Mouse (Mus musculus): ENCODE results near the gene Echdc2. TPM values are rescaled to one million over a fixed set of nuclear protein-coding genes. Genes with fewer than 3 reads are reported as not detected.

Echdc2 gene
- polyA plus RNA-seq (2015; fragmentation: Nextera tagmentation; extraction: Ambion mirVana), result 12.5 and 14.2 TPM in 2 replicates

GRCm38 (mm10) chr4:108165152-108165895 is at the start of gene Echdc2:
Gene Echdc2 (plus strand): TSS chr4:108165437.
- Histone ChIP-seq H3K27me3 (replicated peaks; ENCODE audit: control insufficient read depth, insufficient read depth, low read length) (no peaks in the 10 kb centered on the region; the same call in 1 of the 2 replicates), H3K4me1 (ENCODE audit: control insufficient read depth, insufficient read depth, low read depth, low read length) (peaks cover 3% of the 10 kb centered on the region; the same call in 1 of the 2 replicates), H3K4me3 (ENCODE audit: low read length) (peak within 1 kb of the TSS; percentile 67), H3K9me3 (ENCODE audit: control insufficient read depth, low read length) (no peaks in the 10 kb centered on the region), H3K4me2 (ENCODE audit: low read length) (peak within 1 kb of the TSS; percentile 91), H3K9ac (ENCODE audit: low read depth, low read length) (peak within 1 kb of the TSS; percentile 79), H3K27ac (ENCODE audit: low read depth, low read length) (no peak within 1 kb of the TSS), H3K36me3 (ENCODE audit: control insufficient read depth, insufficient read depth, low read length) (no peaks in the 10 kb centered on the region)
- WGBS, result under 1% methylated on average over 43 of the region's 43 CpGs
- ATAC-seq, result peak; percentile 70

GRCm38 (mm10) chr4:108116466-108116865 is 48.8 kb upstream of the Echdc2 start:
- Histone ChIP-seq H3K9ac (ENCODE audit: low read depth, low read length) (no peak overlapping the region), H3K4me3 (ENCODE audit: low read length) (no peak overlapping the region), H3K9me3 (ENCODE audit: control insufficient read depth, low read length) (no peaks in the 10 kb centered on the region), H3K4me2 (ENCODE audit: low read length) (no peak overlapping the region), H3K27me3 (replicated peaks; ENCODE audit: control insufficient read depth, insufficient read depth, low read length) (no peaks in the 10 kb centered on the region), H3K36me3 (ENCODE audit: control insufficient read depth, insufficient read depth, low read length) (peaks cover 2% of the 10 kb centered on the region; the same call in 1 of the 2 replicates), H3K27ac (ENCODE audit: low read depth, low read length) (no peak overlapping the region), H3K4me1 (ENCODE audit: control insufficient read depth, insufficient read depth, low read depth, low read length) (no peaks in the 10 kb centered on the region)
- 88% methylated on average over 2 of the region's 2 CpGs for WGBS
- no peak for ATAC-seq

GRCm38 (mm10) chr4:108117488-108117887 is 47.7 kb upstream of the Echdc2 start:
- no peaks in the 10 kb centered on the region for H3K4me1 ChIP-seq (ENCODE audit: control insufficient read depth, insufficient read depth, low read depth, low read length)
- no peak overlapping the region for H3K9ac ChIP-seq (ENCODE audit: low read depth, low read length)
- no peaks in the 10 kb centered on the region for H3K9me3 ChIP-seq (ENCODE audit: control insufficient read depth, low read length)
- no peak overlapping the region for H3K4me3 ChIP-seq (ENCODE audit: low read length)
- no peaks in the 10 kb centered on the region for H3K27me3 ChIP-seq (replicated peaks; ENCODE audit: control insufficient read depth, insufficient read depth, low read length)
- H3K4me2 ChIP-seq (ENCODE audit: low read length), result peak overlapping the region; percentile 68; the same call in 1 of the 2 replicates
- 94% methylated on average over 8 of the region's 8 CpGs for WGBS
- ATAC-seq, result no peak
- H3K27ac ChIP-seq (ENCODE audit: low read depth, low read length), result no peak overlapping the region
- no peaks in the 10 kb centered on the region for H3K36me3 ChIP-seq (ENCODE audit: control insufficient read depth, insufficient read depth, low read length)

- Histone ChIP-seq H3K9me3 (ENCODE audit: control insufficient read depth, low read length) (no peaks in the 10 kb centered on the region), H3K36me3 (ENCODE audit: control insufficient read depth, insufficient read depth, low read length) (no peaks in the 10 kb centered on the region), H3K9ac (ENCODE audit: low read depth, low read length) (peak overlapping the region; percentile 76), H3K27me3 (replicated peaks; ENCODE audit: control insufficient read depth, insufficient read depth, low read length) (no peaks in the 10 kb centered on the region), H3K4me1 (ENCODE audit: control insufficient read depth, insufficient read depth, low read depth, low read length) (no peaks in the 10 kb centered on the region), H3K4me3 (ENCODE audit: low read length) (peak overlapping the region; percentile 66), H3K27ac (ENCODE audit: low read depth, low read length) (peak overlapping the region; percentile 71), H3K4me2 (ENCODE audit: low read length) (peak overlapping the region; percentile 68)
- 11% methylated on average over 43 of the region's 45 CpGs for WGBS
- peak; percentile 97 for ATAC-seq
Measured at GRCm38 (mm10) chr4:108117924-108118876, 47.0 kb upstream of the Echdc2 start.

GRCm38 (mm10) chr4:108124104-108124503 is 41.1 kb upstream of the Echdc2 start:
- no peak overlapping the region for H3K27ac ChIP-seq (ENCODE audit: low read depth, low read length)
- H3K27me3 ChIP-seq (replicated peaks; ENCODE audit: control insufficient read depth, insufficient read depth, low read length), result no peaks in the 10 kb centered on the region
- H3K4me1 ChIP-seq (ENCODE audit: control insufficient read depth, insufficient read depth, low read depth, low read length), result no peaks in the 10 kb centered on the region
- H3K4me2 ChIP-seq (ENCODE audit: low read length), result no peak overlapping the region
- no peaks in the 10 kb centered on the region for H3K36me3 ChIP-seq (ENCODE audit: control insufficient read depth, insufficient read depth, low read length)
- ATAC-seq, result no peak
- no peak overlapping the region for H3K9ac ChIP-seq (ENCODE audit: low read depth, low read length)
- 89% methylated on average over 1 of the region's 1 CpGs for WGBS
- H3K9me3 ChIP-seq (ENCODE audit: control insufficient read depth, low read length), result no peaks in the 10 kb centered on the region
- H3K4me3 ChIP-seq (ENCODE audit: low read length), result no peak overlapping the region

- 87% methylated on average over 4 of the region's 4 CpGs for WGBS
- H3K27ac ChIP-seq (ENCODE audit: low read depth, low read length), result no peak overlapping the region
Measured at GRCm38 (mm10) chr4:108126260-108126659, 39.0 kb upstream of the Echdc2 start.

GRCm38 (mm10) chr4:108127516-108127915 is 37.7 kb upstream of the Echdc2 start:
- Histone ChIP-seq H3K9ac (ENCODE audit: low read depth, low read length) (no peak overlapping the region), H3K36me3 (ENCODE audit: control insufficient read depth, insufficient read depth, low read length) (no peaks in the 10 kb centered on the region), H3K27ac (ENCODE audit: low read depth, low read length) (no peak overlapping the region), H3K9me3 (ENCODE audit: control insufficient read depth, low read length) (no peaks in the 10 kb centered on the region), H3K4me3 (ENCODE audit: low read length) (no peak overlapping the region), H3K27me3 (replicated peaks; ENCODE audit: control insufficient read depth, insufficient read depth, low read length) (no peaks in the 10 kb centered on the region), H3K4me2 (ENCODE audit: low read length) (no peak overlapping the region), H3K4me1 (ENCODE audit: control insufficient read depth, insufficient read depth, low read depth, low read length) (no peaks in the 10 kb centered on the region)
- ATAC-seq, result no peak
- WGBS, result 85% methylated on average over 5 of the region's 5 CpGs

More at GRCm38 (mm10) chr4:108126260-108126659, 39.0 kb upstream of the Echdc2 start:
- H3K4me3 ChIP-seq (ENCODE audit: low read length), result no peak overlapping the region
- H3K9me3 ChIP-seq (ENCODE audit: control insufficient read depth, low read length), result no peaks in the 10 kb centered on the region
- no peak for ATAC-seq
- H3K4me2 ChIP-seq (ENCODE audit: low read length), result no peak overlapping the region
- H3K4me1 ChIP-seq (ENCODE audit: control insufficient read depth, insufficient read depth, low read depth, low read length), result no peaks in the 10 kb centered on the region
- no peaks in the 10 kb centered on the region for H3K27me3 ChIP-seq (replicated peaks; ENCODE audit: control insufficient read depth, insufficient read depth, low read length)
- H3K9ac ChIP-seq (ENCODE audit: low read depth, low read length), result no peak overlapping the region
- H3K36me3 ChIP-seq (ENCODE audit: control insufficient read depth, insufficient read depth, low read length), result no peaks in the 10 kb centered on the region

- Histone ChIP-seq H3K9ac (ENCODE audit: low read depth, low read length) (no peak overlapping the region), H3K4me3 (ENCODE audit: low read length) (no peak overlapping the region), H3K4me2 (ENCODE audit: low read length) (no peak overlapping the region), H3K27ac (ENCODE audit: low read depth, low read length) (no peak overlapping the region), H3K9me3 (ENCODE audit: control insufficient read depth, low read length) (no peaks in the 10 kb centered on the region), H3K36me3 (ENCODE audit: control insufficient read depth, insufficient read depth, low read length) (no peaks in the 10 kb centered on the region), H3K4me1 (ENCODE audit: control insufficient read depth, insufficient read depth, low read depth, low read length) (no peaks in the 10 kb centered on the region), H3K27me3 (replicated peaks; ENCODE audit: control insufficient read depth, insufficient read depth, low read length) (no peaks in the 10 kb centered on the region)
- ATAC-seq, result no peak
- WGBS, result 85% methylated on average over 2 of the region's 2 CpGs
Measured at GRCm38 (mm10) chr4:108128339-108128738, 36.9 kb upstream of the Echdc2 start.

- Histone ChIP-seq H3K27me3 (replicated peaks; ENCODE audit: control insufficient read depth, insufficient read depth, low read length) (no peaks in the 10 kb centered on the region), H3K36me3 (ENCODE audit: control insufficient read depth, insufficient read depth, low read length) (no peaks in the 10 kb centered on the region), H3K9ac (ENCODE audit: low read depth, low read length) (no peak overlapping the region), H3K9me3 (ENCODE audit: control insufficient read depth, low read length) (no peaks in the 10 kb centered on the region), H3K4me2 (ENCODE audit: low read length) (no peak overlapping the region), H3K4me3 (ENCODE audit: low read length) (no peak overlapping the region), H3K4me1 (ENCODE audit: control insufficient read depth, insufficient read depth, low read depth, low read length) (no peaks in the 10 kb centered on the region), H3K27ac (ENCODE audit: low read depth, low read length) (no peak overlapping the region)
- 90% methylated on average over 3 of the region's 3 CpGs for WGBS
- no peak for ATAC-seq
Measured at GRCm38 (mm10) chr4:108130452-108130851, 34.8 kb upstream of the Echdc2 start.
